Mouse (Mus musculus) stomach, postnatal 0 days (tissue): ENCODE measurements around the gene Gm26992. TPM values are rescaled to one million over a fixed set of nuclear protein-coding genes. Genes with fewer than 3 reads are reported as not detected.

Source experiments
- ATAC-seq: fragments of 200-750 bp; cut with Nextera tagmentation; 2 replicates; pipeline ENCODE4 v1.8.0; 2017; ENCODE audit not compliant: low FRiP score, low TSS enrichment
- DNase-seq: peaks from one replicate; pipeline ENCODE4 v3.0.0-alpha.2; 2016; ENCODE audit warnings: low spot score
- H3K27ac ChIP-seq: fragments of 300-500 bp; sonication (generic); replicated peaks from 2 replicates; pipeline ENCODE4 v1.5.1; 2014; ENCODE audit warnings: mild to moderate bottlenecking, control low read depth
- H3K27me3 ChIP-seq: fragments of 300-500 bp; sonication (generic); 2 replicates; pipeline ENCODE4 v1.6.1; 2014; ENCODE audit warnings: low read length; ENCODE audit not compliant: control insufficient read depth, insufficient read depth
- H3K36me3 ChIP-seq: fragments of 300-500 bp; sonication (generic); 2 replicates; pipeline ENCODE4 v1.6.1; 2014; ENCODE audit warnings: low read length, mixed read lengths; ENCODE audit not compliant: control insufficient read depth, insufficient read depth
- H3K4me1 ChIP-seq: fragments of 300-500 bp; sonication (generic); replicated peaks from 2 replicates; pipeline ENCODE4 v1.6.1; 2014; ENCODE audit warnings: antibody characterized with exemption; ENCODE audit not compliant: control insufficient read depth, insufficient read depth
- H3K4me2 ChIP-seq: fragments of 300-500 bp; sonication (generic); replicated peaks from 2 replicates; pipeline ENCODE4 v1.6.1; 2014; ENCODE audit warnings: low read depth, mild to moderate bottlenecking, control low read depth, moderate library complexity
- H3K4me3 ChIP-seq: fragments of 300-500 bp; sonication (generic); 2 replicates; pipeline ENCODE4 v1.5.1; 2014; ENCODE audit warnings: low read depth, low read length, control low read depth
- H3K9ac ChIP-seq: fragments of 300-500 bp; sonication (generic); 2 replicates; pipeline ENCODE4 v1.6.1; 2014; ENCODE audit warnings: mild to moderate bottlenecking, low read length, control low read depth, mixed read lengths
- H3K9me3 ChIP-seq: fragments of 300-500 bp; sonication (generic); 2 replicates; pipeline ENCODE4 v1.6.1; 2016; ENCODE audit warnings: low read length; ENCODE audit not compliant: control insufficient read depth
- CTCF ChIP-seq: IDR thresholded peaks from 2 replicates; pipeline ENCODE4 v1.5.1; 2016; ENCODE audit warnings: antibody characterized with exemption, low read depth, mild to moderate bottlenecking, moderate library complexity
- EP300 ChIP-seq: optimal IDR thresholded peaks from 2 replicates; pipeline ENCODE3; 2016; ENCODE audit warnings: antibody characterized with exemption
- WGBS: fragments of 180-500 bp; shearing (Covaris S2); extraction: QIAGEN DNeasy Blood & Tissue Kit; methylation state at CpG from one replicate; pipeline ENCODE4 v1.1.7; 2014; 5-methylcytosine and 5-hydroxymethylcytosine counted together
- polyA plus RNA-seq: library from polyadenylated mRNA; unstranded; fragments of >200 nt; fragmentation: Nextera tagmentation; extraction: Ambion mirVana; gene quantifications from 2 replicates; pipeline ENCODE4 v1.2.1, GENCODE M21; 2015

Gm26992 gene
- polyA plus RNA-seq = not detected in 2 replicates

- TF ChIP-seq CTCF = no peak
- no peak for TF ChIP-seq EP300
- Histone ChIP-seq H3K27ac (no peak within 1 kb of the TSS), H3K4me1 (no peaks in the 10 kb centered on the region), H3K27me3 (no peaks in the 10 kb centered on the region), H3K4me3 (no peak within 1 kb of the TSS), H3K36me3 (no peaks in the 10 kb centered on the region), H3K4me2 (no peak within 1 kb of the TSS), H3K9me3 (no peaks in the 10 kb centered on the region), H3K9ac (no peak within 1 kb of the TSS)
- ATAC-seq (no peak), DNase-seq (no peak)
- 89% methylated on average over 2 of the region's 2 CpGs for WGBS
These were observed at the start of gene Gm26992 for GRCm38 (mm10) chrX:103421710-103422109. Gene Gm26992 (plus strand): TSS chrX:103422010.

GRCm38 (mm10) chrX:103374250-103374649 is 47.6 kb upstream of the Gm26992 start:
- ATAC-seq (no peak), DNase-seq (peak; percentile 13)
- TF ChIP-seq EP300 (no peak), CTCF (peak; percentile 63)
- H3K27ac ChIP-seq = no peak overlapping the region
- no peaks in the 10 kb centered on the region for H3K36me3 ChIP-seq
- no peak overlapping the region for H3K4me2 ChIP-seq
- no peak overlapping the region for H3K9ac ChIP-seq
- H3K4me3 ChIP-seq = no peak overlapping the region
- no peaks in the 10 kb centered on the region for H3K9me3 ChIP-seq
- no peaks in the 10 kb centered on the region for H3K27me3 ChIP-seq
- WGBS = 56% methylated on average over 5 of the region's 5 CpGs
- no peaks in the 10 kb centered on the region for H3K4me1 ChIP-seq

DNA sequence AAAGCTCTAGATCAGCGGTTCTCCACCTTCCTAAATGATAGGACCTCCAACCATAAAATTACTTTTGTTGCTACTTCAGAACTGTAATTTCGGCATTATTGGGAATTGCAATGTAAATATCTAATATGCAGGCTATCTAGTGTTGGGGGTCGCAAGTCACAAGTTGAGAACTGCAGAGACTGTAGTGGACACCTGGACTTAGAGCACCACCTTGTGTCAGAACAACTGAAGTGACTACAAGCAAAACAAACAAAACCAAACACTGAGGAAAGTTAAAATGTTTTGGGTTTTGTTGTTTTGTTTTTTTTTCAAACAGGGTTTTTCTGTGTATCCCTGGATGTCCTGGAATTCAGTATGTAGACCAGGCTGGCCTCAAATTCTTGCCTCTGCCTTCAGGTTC is 37.3 kb upstream of the Gm26992 start:
- no peak overlapping the region for H3K4me3 ChIP-seq
- H3K27me3 ChIP-seq = no peaks in the 10 kb centered on the region
- no peak overlapping the region for H3K27ac ChIP-seq
- no peak overlapping the region for H3K9ac ChIP-seq
- DNase-seq (no peak), ATAC-seq (no peak)
- TF ChIP-seq EP300 = no peak
- TF ChIP-seq CTCF = peak; percentile 50
- 76% methylated on average over 3 of the region's 3 CpGs for WGBS
- H3K36me3 ChIP-seq = no peaks in the 10 kb centered on the region
- no peaks in the 10 kb centered on the region for H3K4me1 ChIP-seq
- no peak overlapping the region for H3K4me2 ChIP-seq
- no peaks in the 10 kb centered on the region for H3K9me3 ChIP-seq

GRCm38 (mm10) chrX:103388131-103388530 is 33.7 kb upstream of the Gm26992 start:
- Histone ChIP-seq H3K4me2 (no peak overlapping the region), H3K27me3 (no peaks in the 10 kb centered on the region), H3K9me3 (no peaks in the 10 kb centered on the region), H3K27ac (no peak overlapping the region), H3K36me3 (no peaks in the 10 kb centered on the region), H3K4me1 (no peaks in the 10 kb centered on the region), H3K4me3 (no peak overlapping the region), H3K9ac (no peak overlapping the region)
- no peak for TF ChIP-seq CTCF
- TF ChIP-seq EP300 = no peak
- DNase-seq (no peak), ATAC-seq (no peak)
- 75% methylated on average over 3 of the region's 3 CpGs for WGBS

DNA sequence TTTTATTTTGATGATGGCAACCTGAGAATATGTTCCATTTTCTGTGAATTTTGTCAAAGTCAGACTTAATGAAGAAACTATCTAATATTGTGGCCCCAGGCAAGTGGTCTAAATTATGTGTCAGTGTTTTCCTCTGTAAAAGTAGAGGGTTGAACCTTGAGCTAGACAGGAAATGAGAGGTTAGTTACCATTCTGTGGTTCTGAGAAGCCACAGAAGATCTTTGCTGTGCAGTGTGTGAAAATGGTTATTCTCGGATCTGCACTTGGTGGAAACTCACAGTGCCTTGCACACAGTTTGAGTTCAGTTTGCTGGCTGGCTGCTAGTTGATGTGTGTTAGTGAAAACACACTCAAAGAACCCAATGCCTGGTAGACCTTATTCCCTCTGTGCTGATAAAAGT is 28.0 kb upstream of the Gm26992 start:
- no peaks in the 10 kb centered on the region for H3K9me3 ChIP-seq
- H3K36me3 ChIP-seq = no peaks in the 10 kb centered on the region
- no peak overlapping the region for H3K4me2 ChIP-seq
- H3K4me3 ChIP-seq = no peak overlapping the region
- no peaks in the 10 kb centered on the region for H3K27me3 ChIP-seq
- no peaks in the 10 kb centered on the region for H3K4me1 ChIP-seq
- TF ChIP-seq EP300 = no peak
- TF ChIP-seq CTCF = no peak
- DNase-seq (no peak), ATAC-seq (no peak)
- no peak overlapping the region for H3K9ac ChIP-seq
- no peak overlapping the region for H3K27ac ChIP-seq
- WGBS = 75% methylated on average over 1 of the region's 1 CpGs

- H3K27me3 ChIP-seq = no peaks in the 10 kb centered on the region
- H3K27ac ChIP-seq = no peak overlapping the region
- no peaks in the 10 kb centered on the region for H3K4me1 ChIP-seq
- no peak overlapping the region for H3K4me2 ChIP-seq
- H3K4me3 ChIP-seq = no peak overlapping the region
- no peaks in the 10 kb centered on the region for H3K36me3 ChIP-seq
- TF ChIP-seq EP300 (no peak), CTCF (no peak)
- WGBS = 39% methylated on average over 12 of the region's 13 CpGs
- ATAC-seq (0 out of 2 replicates have a peak, but pooled peaks have one; percentile 24), DNase-seq (peak; percentile 38)
- H3K9ac ChIP-seq = no peak overlapping the region
- H3K9me3 ChIP-seq = no peaks in the 10 kb centered on the region
These were observed 16.8 kb upstream of the Gm26992 start for GRCm38 (mm10) chrX:103405021-103405420.
